Mouse (Mus musculus) gastrocnemius, postnatal 10 days (tissue): ENCODE results near the gene Glo1. TPM values are rescaled to one million over a fixed set of nuclear protein-coding genes. Genes with fewer than 3 reads are reported as not detected.
"Not testable (repeated sequence)": the region's sequence is repeated elsewhere in the genome, so short reads cannot be mapped to it uniquely, and the experiment has no call there.

Experiments
- DNase-seq: peaks from one replicate; pipeline ENCODE4 v3.0.0; 2021; ENCODE audit warnings: mixed read lengths
- long read RNA-seq, 2 experiments: library from polyadenylated mRNA; stranded (forward); transcript quantifications; one replicate each; pipeline ENCODE4 v2.0.0; 2021
- total RNA-seq, 2 experiments: library from RNA; stranded (reverse); gene quantifications; 2 replicates each; pipeline ENCODE4 v1.2.3; 2021

The Glo1 gene
- 100 to 1,000 TPM; 138 to 140 TPM for total RNA-seq
- long read RNA-seq, experiment 1, full-length matches to known transcripts, result 379 of 400 reads
- long read RNA-seq, experiment 1, partial matches to known transcripts, result 6 of 400 reads
- long read RNA-seq, experiment 1, other reads (novel, unspliced or antisense), result 15 of 400 reads
- long read RNA-seq, experiment 2, full-length matches to known transcripts, result 367 of 378 reads
- long read RNA-seq, experiment 2, partial matches to known transcripts, result 2 of 378 reads
- long read RNA-seq, experiment 2, other reads (novel, unspliced or antisense), result 9 of 378 reads

- DNase-seq, result not testable (repeated sequence)
These were observed at the start of gene Glo1 for GRCm38 (mm10) chr17:30626719-30627118. Gene Glo1, minus strand, starts transcription at chr17:30626871.

DNA sequence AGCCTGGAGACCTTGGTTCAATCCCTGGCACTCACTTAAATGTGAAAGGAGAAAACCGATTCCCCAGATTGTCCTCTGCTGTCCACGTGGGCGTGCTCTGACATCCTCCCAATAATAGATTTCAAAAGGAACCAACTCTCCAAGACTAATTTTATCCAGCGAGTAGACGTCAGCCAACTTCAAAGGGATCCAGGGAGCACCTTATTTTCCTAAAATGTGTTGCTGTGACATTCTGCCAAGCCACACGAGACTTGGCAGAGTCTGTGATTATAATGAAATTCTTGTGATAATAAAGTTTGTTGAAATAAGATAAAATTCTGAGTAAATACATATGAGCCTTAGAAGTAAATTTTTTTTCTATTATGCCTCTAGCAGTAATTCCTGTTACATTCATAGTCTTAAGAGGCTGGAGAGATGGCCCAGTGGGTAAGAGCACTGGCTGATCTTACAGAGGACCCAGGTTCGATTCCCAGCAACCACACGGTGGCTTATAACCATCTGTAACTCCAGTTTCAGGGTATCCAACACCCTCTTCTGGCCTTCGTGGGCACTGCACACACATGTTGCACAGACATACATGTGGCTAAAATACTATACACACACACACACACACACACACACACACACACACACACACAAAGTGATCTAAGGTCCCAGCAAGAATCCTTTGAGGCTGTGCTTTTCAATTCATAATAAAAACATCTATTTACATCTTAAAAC lies 48.5 kb upstream of the Glo1 start:
- no peak for DNase-seq

- no peak for DNase-seq
These were observed 46.4 kb upstream of the Glo1 start for GRCm38 (mm10) chr17:30673023-30673422.

GRCm38 (mm10) chr17:30672556-30672955 lies 45.9 kb upstream of the Glo1 start:
- no peak for DNase-seq

GRCm38 (mm10) chr17:30664856-30665255 lies 38.2 kb upstream of the Glo1 start:
- no peak for DNase-seq

- DNase-seq, result no peak
These were observed 36.5 kb upstream of the Glo1 start for GRCm38 (mm10) chr17:30663170-30663569.

DNA sequence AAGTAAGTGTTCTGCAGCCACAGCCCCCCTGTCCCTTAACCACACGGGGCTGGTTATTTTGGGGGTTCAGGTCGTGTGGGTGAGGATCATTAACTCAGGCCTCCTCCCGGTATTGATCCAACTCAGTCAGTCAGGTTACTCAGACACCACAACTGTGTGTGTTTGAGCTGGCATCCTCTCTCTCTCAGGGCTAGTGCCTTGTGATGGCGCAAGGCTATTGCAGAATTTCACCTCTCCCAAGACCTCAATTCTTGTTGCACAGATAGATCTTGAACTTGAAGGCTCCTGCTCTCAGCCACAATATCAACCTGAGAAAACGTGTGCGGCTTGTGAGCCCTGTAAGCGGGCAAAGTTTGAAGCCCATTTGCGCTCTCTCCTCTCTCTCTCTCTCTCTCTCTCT lies 35.5 kb upstream of the Glo1 start:
- DNase-seq, result no peak

DNA sequence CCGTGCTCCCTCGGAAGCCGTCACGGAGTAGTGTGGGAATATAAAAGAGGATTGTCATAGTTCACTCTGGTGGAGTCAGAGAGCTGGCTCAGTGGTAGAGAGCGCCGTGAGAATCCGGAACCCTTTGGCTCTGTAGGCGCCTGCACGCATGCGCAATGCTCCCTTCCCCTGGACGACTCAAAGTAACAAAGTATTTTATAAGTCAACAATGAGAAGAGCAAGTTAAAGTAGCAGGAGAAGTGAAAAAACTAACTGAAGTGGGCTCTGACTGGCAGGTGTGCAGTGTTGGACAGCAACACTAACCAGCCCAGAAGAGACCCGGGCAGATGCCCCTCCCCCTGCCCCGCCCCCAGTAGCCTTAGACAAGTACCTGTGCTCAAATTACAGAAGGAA lies 31.5 kb upstream of the Glo1 start:
- DNase-seq, result peak; percentile 59

DNA sequence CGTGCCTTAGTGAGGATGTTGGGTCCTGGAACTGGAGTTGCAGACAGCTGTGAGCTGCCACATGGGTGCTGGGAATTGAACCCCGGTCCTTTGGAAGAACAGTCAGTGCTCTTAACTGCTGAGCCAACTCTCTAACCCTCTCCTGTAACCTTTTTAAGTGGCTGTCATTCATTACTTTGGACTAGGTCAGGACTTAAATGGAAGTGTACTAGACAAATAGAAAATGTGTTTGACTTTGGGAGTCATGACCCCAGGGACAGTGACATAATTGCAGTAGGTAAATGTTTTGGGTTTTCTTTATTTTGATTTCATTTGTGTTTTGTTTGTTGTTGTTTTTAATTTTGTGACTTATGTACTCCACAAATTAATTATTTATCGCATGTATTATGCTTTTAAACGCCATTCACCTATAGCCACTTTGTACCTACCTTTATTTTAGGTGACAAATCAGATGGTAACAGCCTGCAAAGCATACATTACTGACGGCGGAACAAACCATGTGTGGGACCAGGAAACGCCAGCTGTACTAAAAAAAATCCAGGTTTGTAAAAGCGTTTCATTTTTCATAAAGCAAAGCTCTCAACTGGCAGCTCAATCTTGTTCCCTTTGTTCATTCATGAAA lies 31.0 kb upstream of the Glo1 start:
- no peak for DNase-seq

DNA sequence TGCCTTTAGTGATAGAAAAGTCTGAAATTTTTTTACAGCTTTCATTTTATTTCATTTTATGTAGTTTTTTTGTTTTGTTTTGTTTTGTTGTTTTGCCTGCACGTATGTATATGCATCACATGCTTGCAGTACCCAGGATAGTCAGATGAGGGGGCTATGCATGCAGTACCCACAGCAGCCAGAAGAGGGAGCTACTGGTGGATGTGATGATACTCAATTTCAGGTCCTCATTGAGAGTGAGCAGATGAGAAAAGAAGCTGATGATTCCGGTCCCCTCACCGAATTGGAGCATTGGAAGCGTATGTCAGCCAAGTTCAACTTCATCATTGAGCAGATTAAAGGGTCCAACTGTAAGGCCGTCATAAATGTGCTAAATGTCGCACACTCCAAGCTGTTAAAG lies 26.3 kb upstream of the Glo1 start:
- DNase-seq, result no peak

GRCm38 (mm10) chr17:30648770-30649169 lies 22.1 kb upstream of the Glo1 start:
- DNase-seq, result no peak

DNA sequence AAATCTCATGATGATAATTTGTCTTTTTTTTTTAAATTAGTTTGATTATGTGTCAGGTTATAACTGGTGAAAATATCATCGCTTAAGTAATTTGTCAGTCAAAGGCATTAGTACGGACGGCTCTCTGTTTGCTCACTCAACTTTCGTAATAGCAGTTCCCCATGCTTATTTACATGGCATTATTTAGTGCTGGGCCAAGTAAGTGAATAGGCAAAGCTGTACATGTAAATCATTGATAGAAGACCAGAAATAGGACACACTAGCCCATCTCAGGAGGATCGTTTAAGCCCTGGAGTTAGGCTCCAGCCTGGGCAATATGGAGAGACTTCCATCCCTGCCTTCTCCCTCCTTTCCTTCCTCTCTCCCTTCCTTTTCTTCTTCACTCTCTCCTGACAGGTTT lies 14.2 kb upstream of the Glo1 start:
- DNase-seq, result no peak

- no peak for DNase-seq
These were observed 12.3 kb upstream of the Glo1 start for GRCm38 (mm10) chr17:30638996-30639395.

DNA sequence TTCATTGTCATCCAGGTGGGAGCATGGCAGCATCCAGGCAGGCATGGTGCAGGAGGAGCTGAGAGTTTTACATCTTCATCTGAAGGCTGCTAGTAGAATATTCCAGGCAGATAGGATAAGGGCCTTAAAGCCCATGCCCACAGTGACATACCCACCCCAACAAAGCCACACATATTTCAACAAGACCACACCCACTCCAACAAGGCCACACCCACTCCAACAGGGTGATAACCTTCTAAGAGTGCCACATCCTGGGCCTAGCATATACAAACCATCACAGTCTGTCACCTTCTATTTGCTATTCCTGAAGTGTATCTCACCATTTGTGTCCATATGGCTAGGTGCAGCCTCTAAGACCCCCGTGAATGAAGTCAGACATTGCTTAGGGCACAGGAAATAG lies 11.0 kb upstream of the Glo1 start:
- no peak for DNase-seq

GRCm38 (mm10) chr17:30635367-30635766 lies 8.7 kb upstream of the Glo1 start:
- DNase-seq, result no peak

DNA sequence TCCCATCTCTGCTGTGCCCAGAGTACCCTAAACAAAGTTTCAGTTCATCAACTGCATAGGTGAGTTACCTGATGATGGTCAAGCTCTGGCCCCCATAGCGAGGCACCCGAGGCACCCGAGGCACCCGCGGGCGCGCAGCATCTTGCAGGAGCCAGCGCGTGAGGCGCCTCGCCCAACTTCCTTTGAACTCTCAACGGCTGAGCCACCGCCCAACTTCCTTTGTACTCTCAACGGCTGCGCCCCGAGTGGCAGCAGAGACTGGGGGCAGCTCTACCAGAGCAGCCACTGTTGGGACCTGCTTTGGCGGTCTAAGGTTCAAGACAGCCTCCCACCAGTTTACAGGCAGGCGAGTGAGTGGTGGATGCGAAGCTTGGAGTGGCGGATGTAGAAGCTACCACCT lies 2.5 kb downstream of the Glo1 start, which contains the start of gene Dnah8:
Gene Dnah8 (plus strand): TSS at position 223 of the 400 bp plus-strand sequence.
- not testable (repeated sequence) for DNase-seq

DNA sequence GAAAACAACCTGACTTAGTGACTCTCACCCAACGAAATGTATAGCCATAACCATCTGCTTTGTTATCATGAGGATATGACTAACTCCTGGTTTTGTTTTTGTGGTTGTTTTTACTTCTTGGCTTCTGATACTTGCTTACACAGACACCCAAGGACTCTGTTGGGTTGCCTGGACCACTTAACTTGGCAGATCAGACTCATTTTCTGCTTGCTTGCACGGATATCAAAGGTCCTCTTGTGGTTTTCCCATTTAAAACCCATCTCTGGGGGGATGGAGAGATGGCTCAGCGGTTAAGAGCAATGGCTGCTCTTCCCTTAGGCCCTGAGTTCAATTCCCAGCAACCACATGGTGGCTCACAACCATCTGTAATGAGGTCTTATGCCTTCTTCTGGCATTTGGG lies 3.5 kb downstream of the Glo1 start:
- DNase-seq, result no peak

- DNase-seq, result no peak
These were observed 5.2 kb downstream of the Glo1 start for GRCm38 (mm10) chr17:30621450-30621849.

- no peak for DNase-seq
These were observed 6.1 kb downstream of the Glo1 start for GRCm38 (mm10) chr17:30620548-30620947.

GRCm38 (mm10) chr17:30619153-30619552 lies 7.5 kb downstream of the Glo1 start:
- no peak for DNase-seq

GRCm38 (mm10) chr17:30618136-30618891 lies 8.4 kb downstream of the Glo1 start:
- no peak for DNase-seq

DNA sequence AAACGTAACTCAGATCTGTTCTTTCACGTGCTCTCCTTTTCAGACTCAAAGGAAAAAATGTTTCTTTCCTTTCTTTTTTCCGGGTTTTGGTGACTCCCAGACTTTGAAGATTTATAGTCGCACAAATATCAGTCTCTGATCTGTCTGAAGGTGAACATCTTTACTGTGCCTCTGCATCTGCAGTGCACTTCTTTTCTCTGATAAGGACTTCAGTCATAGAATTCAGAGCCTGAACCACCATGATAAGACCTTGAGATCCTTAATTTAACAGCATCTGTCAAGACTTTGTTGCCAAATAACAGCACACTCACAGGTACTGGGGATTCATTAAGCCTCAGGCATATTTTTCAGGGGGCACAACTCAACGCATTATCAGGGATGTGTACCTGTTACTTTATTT lies 10.5 kb downstream of the Glo1 start:
- no peak for DNase-seq

- DNase-seq, result no peak
These were observed 13.3 kb downstream of the Glo1 start for GRCm38 (mm10) chr17:30613350-30613749.
